Mouse (Mus musculus) stomach, embryonic 16.5 days (tissue): ENCODE measurements around the gene Ergic3. TPM values are rescaled to one million over a fixed set of nuclear protein-coding genes. Genes with fewer than 3 reads are reported as not detected.
A peak's percentile ranks its signal among the peaks of the same experiment; 100 is the strongest.

Experiments used
- ATAC-seq: fragments of 200-750 bp; cut with Nextera tagmentation; 2 replicates; pipeline ENCODE4 v1.8.0; 2017; ENCODE audit warnings: moderate number of reproducible peaks, moderate TSS enrichment; ENCODE audit not compliant: insufficient read depth, low FRiP score
- H3K27ac ChIP-seq: fragments of 300-500 bp; sonication (generic); 2 replicates; pipeline ENCODE4 v1.5.1; 2014; ENCODE audit warnings: low read length
- H3K27me3 ChIP-seq: fragments of 300-500 bp; sonication (generic); 2 replicates; pipeline ENCODE4 v1.6.1; 2014; ENCODE audit warnings: low read length, control low read depth, mixed read lengths; ENCODE audit not compliant: control insufficient read depth, insufficient read depth
- H3K36me3 ChIP-seq: fragments of 300-500 bp; sonication (generic); 2 replicates; pipeline ENCODE4 v1.6.1; 2014; ENCODE audit warnings: low read length; ENCODE audit not compliant: control insufficient read depth, insufficient read depth
- H3K4me1 ChIP-seq: fragments of 300-500 bp; sonication (generic); 2 replicates; pipeline ENCODE4 v1.6.1; 2014; ENCODE audit warnings: low read length, control low read depth, mixed read lengths; ENCODE audit not compliant: control insufficient read depth, insufficient read depth
- H3K4me2 ChIP-seq: fragments of 300-500 bp; sonication (generic); 2 replicates; pipeline ENCODE4 v1.6.1; 2014; ENCODE audit warnings: low read depth, low read length, mixed read lengths
- H3K4me3 ChIP-seq: fragments of 300-500 bp; sonication (generic); replicated peaks from 2 replicates; pipeline ENCODE4 v1.5.1; 2014; ENCODE audit warnings: mild to moderate bottlenecking, low read length
- H3K9ac ChIP-seq: fragments of 300-500 bp; sonication (generic); 2 replicates; pipeline ENCODE4 v1.6.1; 2014; ENCODE audit warnings: low read length
- H3K9me3 ChIP-seq: fragments of 300-500 bp; sonication (generic); replicated peaks from 2 replicates; pipeline ENCODE4 v1.6.1; 2016; ENCODE audit warnings: low read length, control low read depth; ENCODE audit not compliant: control insufficient read depth
- WGBS: fragments of 180-500 bp; shearing (Covaris S2); extraction: QIAGEN DNeasy Blood & Tissue Kit; methylation state at CpG from one replicate; pipeline ENCODE4 v1.1.7; 2014; 5-methylcytosine and 5-hydroxymethylcytosine counted together
- polyA plus RNA-seq: library from polyadenylated mRNA; unstranded; fragments of >200 nt; fragmentation: Nextera tagmentation; extraction: Ambion mirVana; gene quantifications from 2 replicates; pipeline ENCODE4 v1.2.1, GENCODE M21; 2015

The Ergic3 gene
- polyA plus RNA-seq, 1 experiment from 2014 or later, result 209 TPM

DNA sequence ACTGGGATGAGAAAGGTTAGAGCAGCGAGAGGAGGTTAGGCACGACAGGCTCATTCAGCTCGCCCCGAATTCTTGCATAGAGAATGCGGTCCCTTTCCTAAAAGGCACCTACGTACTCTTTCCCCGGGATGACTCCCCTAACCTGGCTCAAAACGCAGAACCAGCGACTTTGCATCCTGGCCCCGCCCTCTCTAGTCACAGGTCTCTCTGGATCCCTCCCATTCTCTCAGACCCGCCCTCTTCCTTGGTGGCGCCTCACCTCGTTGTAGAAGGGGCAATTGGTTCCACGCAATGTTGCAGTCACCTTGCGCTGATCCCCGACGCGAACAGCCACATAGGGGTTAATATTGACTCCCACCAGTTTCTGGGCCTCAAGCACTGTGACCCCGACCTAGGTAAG lies 40.1 kb downstream of the Ergic3 start:
- H3K4me3 ChIP-seq, result peak overlapping the region; percentile 13; the same call in 1 of the 2 replicates
- H3K4me1 ChIP-seq, result no peaks in the 10 kb centered on the region
- peak overlapping the region; percentile 40 for H3K4me2 ChIP-seq
- H3K9ac ChIP-seq, result 0 out of 2 replicates have a peak overlapping the region, but pooled peaks have one; percentile 3
- no peak for ATAC-seq
- H3K9me3 ChIP-seq, result no peaks in the 10 kb centered on the region
- 7% methylated on average over 19 of the region's 19 CpGs for WGBS
- no peaks in the 10 kb centered on the region for H3K36me3 ChIP-seq
- H3K27ac ChIP-seq, result no peak overlapping the region
- H3K27me3 ChIP-seq, result no peaks in the 10 kb centered on the region

DNA sequence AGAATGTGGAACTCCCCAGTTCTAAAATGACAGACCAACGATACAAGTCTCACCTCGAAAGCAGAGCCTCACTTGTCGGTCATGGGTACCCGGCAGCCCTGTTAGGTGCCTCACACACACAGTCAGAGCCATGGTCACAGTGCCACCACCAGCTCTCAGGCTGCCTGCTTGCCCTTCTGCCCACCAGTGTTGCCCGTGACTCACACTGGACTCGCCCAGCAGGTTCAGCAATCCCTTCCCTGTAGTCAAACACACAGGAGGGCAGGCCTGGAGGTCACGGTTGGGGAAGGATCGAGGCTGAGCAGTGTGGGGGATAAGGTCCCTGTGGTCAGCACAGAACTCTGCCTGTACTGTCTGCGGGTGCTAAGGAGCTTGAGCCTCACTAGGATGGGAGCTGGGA lies 45.0 kb downstream of the Ergic3 start, which contains the start of gene Fer1l4:
Gene Fer1l4 (minus strand): TSS at position 132 of the 400 bp plus-strand sequence.
- 64% methylated on average over 9 of the region's 9 CpGs for WGBS
- Histone ChIP-seq H3K9ac (no peak within 1 kb of the TSS), H3K9me3 (no peaks in the 10 kb centered on the region), H3K4me3 (no peak within 1 kb of the TSS; the same call in 1 of the 2 replicates), H3K27ac (0 out of 2 replicates have a peak within 1 kb of the TSS, but pooled peaks have one; percentile 14), H3K4me1 (no peaks in the 10 kb centered on the region), H3K27me3 (no peaks in the 10 kb centered on the region), H3K4me2 (peak within 1 kb of the TSS; percentile 5; the same call in 1 of the 2 replicates), H3K36me3 (no peaks in the 10 kb centered on the region)
- peak; percentile 80 for ATAC-seq

DNA sequence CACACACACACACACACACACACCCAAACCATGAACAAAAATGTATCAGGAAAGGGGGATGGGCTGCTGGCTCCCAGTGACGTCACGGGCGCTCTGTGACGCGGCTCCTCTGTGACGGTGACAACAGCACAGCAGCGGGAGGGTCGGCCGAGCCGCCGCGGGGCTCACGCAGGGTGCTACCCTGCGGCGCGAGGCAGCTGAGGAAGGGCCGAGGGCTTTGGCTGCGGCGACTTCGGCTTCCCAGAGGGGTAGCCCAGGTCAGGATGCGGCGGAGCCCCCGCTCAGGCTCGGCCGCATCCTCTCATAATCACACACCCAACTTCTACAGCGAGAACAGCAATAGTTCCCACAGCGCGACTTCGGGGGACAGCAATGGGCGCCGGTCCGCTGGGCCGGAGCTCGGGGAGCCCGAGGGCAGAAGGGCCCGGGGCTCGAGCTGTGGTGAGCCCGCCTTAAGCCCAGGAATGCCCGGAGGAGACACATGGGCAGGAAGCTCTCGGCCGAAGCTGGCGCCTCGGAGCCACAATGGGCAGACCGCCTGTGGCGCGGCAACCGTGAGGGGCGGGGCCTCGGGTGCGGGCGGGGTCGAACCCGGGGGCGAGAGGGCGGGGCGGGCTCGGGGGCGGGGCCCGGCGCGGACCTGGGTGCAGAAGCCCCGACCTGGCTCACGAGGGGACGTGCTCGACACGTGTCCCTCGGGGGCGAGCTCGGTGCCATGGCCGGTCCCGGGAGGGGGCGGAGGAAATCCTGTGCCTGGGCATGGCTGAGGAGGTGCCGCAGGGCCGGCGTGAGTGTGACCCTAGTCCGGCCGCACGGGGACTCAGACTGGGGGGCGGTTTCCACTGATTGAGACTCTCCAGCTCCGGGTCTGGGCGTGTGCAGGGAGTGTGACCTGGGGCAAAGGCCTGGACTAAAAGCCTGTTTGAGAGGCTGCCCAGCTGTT lies 57.5 kb downstream of the Ergic3 start, which contains the start of gene Spag4:
Gene Spag4 (plus strand): TSS at position 77 of the 943 bp plus-strand sequence.
- peak within 1 kb of the TSS; percentile 83 for H3K9ac ChIP-seq
- 2% methylated on average over 81 of the region's 81 CpGs for WGBS
- no peaks in the 10 kb centered on the region for H3K27me3 ChIP-seq
- no peaks in the 10 kb centered on the region for H3K9me3 ChIP-seq
- H3K27ac ChIP-seq, result peak within 1 kb of the TSS; percentile 42; the same call in 1 of the 2 replicates
- peaks cover 10% of the 10 kb centered on the region for H3K4me1 ChIP-seq
- ATAC-seq, result peak; percentile 86
- H3K36me3 ChIP-seq, result no peaks in the 10 kb centered on the region
- peak within 1 kb of the TSS; percentile 69 for H3K4me3 ChIP-seq
- peak within 1 kb of the TSS; percentile 66 for H3K4me2 ChIP-seq

DNA sequence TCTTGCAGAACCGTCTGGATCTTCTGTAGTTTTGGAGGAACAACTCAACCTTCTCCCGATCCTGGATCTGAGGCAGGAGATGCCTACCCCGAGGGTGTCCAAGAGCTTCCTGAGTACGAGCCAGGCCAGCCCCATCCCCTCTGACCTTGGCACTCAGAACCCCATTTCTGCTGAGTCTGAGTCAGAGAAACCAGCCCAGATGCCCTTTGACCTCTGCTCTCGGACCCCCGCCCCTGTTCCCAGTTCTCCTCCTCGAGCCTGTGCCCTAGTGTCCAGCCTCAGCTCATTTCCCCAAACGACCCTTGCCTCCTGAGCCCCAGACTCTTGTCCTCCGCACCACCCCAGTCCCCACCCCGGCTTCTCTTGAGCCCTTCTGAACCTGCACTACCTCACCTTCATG lies 58.3 kb downstream of the Ergic3 start:
- Histone ChIP-seq H3K4me1 (peaks cover 10% of the 10 kb centered on the region), H3K27me3 (no peaks in the 10 kb centered on the region), H3K36me3 (no peaks in the 10 kb centered on the region), H3K4me2 (peak overlapping the region; percentile 66), H3K9me3 (no peaks in the 10 kb centered on the region), H3K4me3 (peak overlapping the region; percentile 69), H3K27ac (no peak overlapping the region), H3K9ac (peak overlapping the region; percentile 83)
- 38% methylated on average over 10 of the region's 10 CpGs for WGBS
- no peak for ATAC-seq

Other genes with a start within 250 kb of the Ergic3 start
- 0.23 and 0.31 TPM in 2 replicates for gene Mmp24, start 232.7 kb upstream of the Ergic3 start, polyA plus RNA-seq
- 22.1 and 25.7 TPM in 2 replicates for gene BC029722, start 188.6 kb upstream of the Ergic3 start, polyA plus RNA-seq
- gene Eif6, start 181.1 kb upstream of the Ergic3 start, polyA plus RNA-seq, result 221 and 238 TPM in 2 replicates
- 5.4 and 5.8 TPM in 2 replicates for gene Fam83c, start 173.2 kb upstream of the Ergic3 start, polyA plus RNA-seq
- 66.5 and 67.1 TPM in 2 replicates for gene Uqcc1, start 77.7 kb upstream of the Ergic3 start, polyA plus RNA-seq
- gene Gm15557, start 67.3 kb upstream of the Ergic3 start, polyA plus RNA-seq, result not detected in 2 replicates
- 1.2 and 1.3 TPM in 2 replicates for gene Gdf5, start 62.7 kb upstream of the Ergic3 start, polyA plus RNA-seq
- 12.3 and 16.3 TPM in 2 replicates for gene Cep250, start 51.6 kb upstream of the Ergic3 start, polyA plus RNA-seq
- 1.7 and 1.8 TPM in 2 replicates for gene 6430550D23Rik, start 68 bp upstream of the Ergic3 start, polyA plus RNA-seq
- 5.4 and 6.6 TPM in 2 replicates for gene Fer1l4, start 44.9 kb downstream of the Ergic3 start, polyA plus RNA-seq
- 2.0 and 2.7 TPM in 2 replicates for gene Spag4, start 57.1 kb downstream of the Ergic3 start, polyA plus RNA-seq
- 57.7 and 62.0 TPM in 2 replicates for gene Cpne1, start 103.9 kb downstream of the Ergic3 start, polyA plus RNA-seq
- gene Rbm12, start 103.9 kb downstream of the Ergic3 start, polyA plus RNA-seq, result 22.5 and 23.9 TPM in 2 replicates
- 12.3 and 19.8 TPM in 2 replicates for gene Gm28036, start 119.0 kb downstream of the Ergic3 start, polyA plus RNA-seq
- 302 and 344 TPM in 2 replicates for gene Romo1, start 136.0 kb downstream of the Ergic3 start, polyA plus RNA-seq
- 51.0 and 51.1 TPM in 2 replicates for gene Nfs1, start 136.1 kb downstream of the Ergic3 start, polyA plus RNA-seq
- gene Rbm39, start 172.2 kb downstream of the Ergic3 start, polyA plus RNA-seq, result 504 and 551 TPM in 2 replicates
- gene Phf20, start 188.4 kb downstream of the Ergic3 start, polyA plus RNA-seq, result 50.9 and 57.2 TPM in 2 replicates